Mouse (Mus musculus): Measurements from ENCODE around the gene Omt2b. TPM values are rescaled to one million over a fixed set of nuclear protein-coding genes. Genes with fewer than 3 reads are reported as not detected.
A peak's percentile ranks its signal among the peaks of the same experiment; 100 is the strongest.

Omt2b gene
- total RNA-seq, 1 experiment = not detected

DNA sequence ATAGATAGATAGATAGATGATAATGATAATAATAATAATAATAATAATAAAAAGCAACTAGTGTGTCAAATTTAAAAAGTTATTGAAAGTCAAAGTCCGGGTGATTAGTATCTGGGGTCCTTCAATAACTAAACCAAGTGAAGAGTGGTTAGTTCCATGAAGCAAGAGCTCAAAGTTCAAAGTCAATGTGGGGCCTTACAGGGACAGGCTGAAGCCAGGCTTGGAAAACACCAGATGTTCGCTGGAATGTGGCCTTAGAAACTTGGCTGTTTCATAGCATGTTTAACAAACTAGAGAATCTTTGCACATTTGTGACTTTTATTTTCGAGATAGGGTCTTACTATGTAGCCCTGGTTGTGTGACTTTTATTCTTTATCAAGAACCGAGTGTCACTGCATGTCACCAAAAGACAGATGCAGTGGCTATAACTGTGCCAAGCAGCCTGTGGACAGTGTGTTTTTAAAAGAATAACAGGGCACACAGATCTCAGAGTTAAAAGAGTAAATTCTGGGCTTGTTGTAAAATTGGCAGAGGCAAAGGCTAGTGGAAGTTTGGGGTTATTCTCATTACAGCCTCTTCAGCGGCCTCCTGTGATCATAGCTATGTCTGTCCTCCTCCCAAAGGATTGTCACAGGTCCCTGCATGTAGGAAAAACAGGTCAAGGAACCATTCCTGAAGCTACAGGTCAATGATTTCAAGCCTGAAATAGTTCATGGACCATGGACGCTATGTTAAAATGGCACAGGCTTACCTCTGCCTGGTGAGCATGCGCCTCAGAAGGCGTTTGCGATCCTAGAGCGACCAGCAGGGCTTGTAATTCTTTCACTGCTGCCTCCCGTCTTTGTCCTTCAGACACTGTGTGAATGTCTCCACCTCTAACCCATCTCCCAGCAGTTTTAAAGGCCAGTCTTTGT lies 27.5 kb downstream of the Omt2b start:
- Histone ChIP-seq H3K36me3 (ENCODE audit: control insufficient read depth, insufficient read depth, low read length, poor library complexity, severe bottlenecking) (no peaks in the 10 kb centered on the region), H3K4me3 (ENCODE audit: insufficient read depth in 1 of 2, low read depth in 1 of 2, low read length in 2 of 2, poor library complexity in 1 of 2, severe bottlenecking in 1 of 2) (no peak overlapping the region), H3K9ac (ENCODE audit: insufficient read depth, low read depth, low read length, poor library complexity, severe bottlenecking) (no peak overlapping the region), H3K4me1 (ENCODE audit: control insufficient read depth in 2 of 2, insufficient read depth in 2 of 2, low read length in 2 of 2, poor library complexity in 1 of 2) (peaks cover 0 to 10% of the 10 kb centered on the region in 2 experiments; a peak in 2 of 4 replicates), H3K9me3 (ENCODE audit: control insufficient read depth, insufficient read depth, low read depth, low read length) (no peaks in the 10 kb centered on the region), H3K27ac (ENCODE audit: insufficient read depth, low read depth, low read length, poor library complexity, severe bottlenecking) (no peak overlapping the region)
- TF ChIP-seq ZNF384 (IDR thresholded peaks at IDR 0.05; ENCODE audit: low read depth, low read length) (no peak), HCFC1 (IDR thresholded peaks at IDR 0.05; ENCODE audit: borderline replicate concordance, insufficient read depth, low read length) (no peak), ZC3H11A (IDR thresholded peaks at IDR 0.05; ENCODE audit: borderline replicate concordance, low read depth, low read length) (no peak), MAFK (IDR thresholded peaks at IDR 0.05; ENCODE audit: insufficient read depth, low read depth, low read length) (no peak), CHD2 (IDR thresholded peaks at IDR 0.05; ENCODE audit: low read depth, low read length) (no peak)
- in situ Hi-C loops (cut with MboI; ENCODE audit: low sequenced_read_pairs in 2 of 2, unreplicated experiment in 2 of 2) = loop anchor here in 1 of 2 experiments (5.0 kb wide), 1 partner anchor 37 kb away; no protein-coding TSS in a partner anchor
- DNase-seq (ENCODE audit: low read depth, low spot score) = no peak

DNA sequence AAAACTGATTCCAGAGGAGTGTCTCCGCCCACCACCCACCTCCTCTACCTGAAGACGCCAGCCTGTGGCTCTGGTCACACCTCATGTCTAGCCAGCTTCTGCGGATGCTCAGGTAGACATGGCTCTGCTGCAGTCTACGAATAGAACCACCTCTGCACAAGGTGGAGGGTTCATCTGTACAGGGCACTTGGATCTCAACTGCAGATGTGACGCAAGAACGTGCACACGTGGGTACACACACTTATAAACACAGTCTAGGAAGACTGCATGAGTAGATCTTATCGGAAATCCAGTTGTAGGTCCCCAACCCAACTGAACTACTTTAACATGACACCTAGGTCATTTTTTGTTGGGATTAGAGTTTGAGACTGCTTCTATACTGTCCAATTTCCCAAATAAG lies 28.2 kb downstream of the Omt2b start, which contains the start of gene Gsta2:
Gene Gsta2, minus strand, starts transcription at position 178 of the 400 bp plus-strand sequence.
- Histone ChIP-seq H3K36me3 (ENCODE audit: control insufficient read depth, insufficient read depth, low read length, poor library complexity, severe bottlenecking) (no peaks in the 10 kb centered on the region), H3K9me3 (ENCODE audit: control insufficient read depth, insufficient read depth, low read depth, low read length) (no peaks in the 10 kb centered on the region), H3K4me3 (ENCODE audit: insufficient read depth in 1 of 2, low read depth in 1 of 2, low read length in 2 of 2, poor library complexity in 1 of 2, severe bottlenecking in 1 of 2) (no peak within 1 kb of the TSS), H3K9ac (ENCODE audit: insufficient read depth, low read depth, low read length, poor library complexity, severe bottlenecking) (no peak within 1 kb of the TSS), H3K27ac (ENCODE audit: insufficient read depth, low read depth, low read length, poor library complexity, severe bottlenecking) (no peak within 1 kb of the TSS), H3K4me1 (ENCODE audit: control insufficient read depth in 2 of 2, insufficient read depth in 2 of 2, low read length in 2 of 2, poor library complexity in 1 of 2) (peaks cover under 1 to 11% of the 10 kb centered on the region in 2 experiments; a peak in 2 of 4 replicates)
- in situ Hi-C loops (cut with MboI; ENCODE audit: low sequenced_read_pairs in 2 of 2, unreplicated experiment in 2 of 2) = loop anchor here in 1 of 2 experiments (5.0 kb wide), 1 partner anchor 37 kb away; no protein-coding TSS in a partner anchor
- TF ChIP-seq MAFK (IDR thresholded peaks at IDR 0.05; ENCODE audit: insufficient read depth, low read depth, low read length) = no peak
- TF ChIP-seq ZNF384 (IDR thresholded peaks at IDR 0.05; ENCODE audit: low read depth, low read length) = no peak
- TF ChIP-seq CHD2 (IDR thresholded peaks at IDR 0.05; ENCODE audit: low read depth, low read length) = no peak
- TF ChIP-seq ZC3H11A (IDR thresholded peaks at IDR 0.05; ENCODE audit: borderline replicate concordance, low read depth, low read length) = no peak
- no peak for TF ChIP-seq HCFC1 (IDR thresholded peaks at IDR 0.05; ENCODE audit: borderline replicate concordance, insufficient read depth, low read length)
- no peak for DNase-seq (ENCODE audit: low read depth, low spot score)

DNA sequence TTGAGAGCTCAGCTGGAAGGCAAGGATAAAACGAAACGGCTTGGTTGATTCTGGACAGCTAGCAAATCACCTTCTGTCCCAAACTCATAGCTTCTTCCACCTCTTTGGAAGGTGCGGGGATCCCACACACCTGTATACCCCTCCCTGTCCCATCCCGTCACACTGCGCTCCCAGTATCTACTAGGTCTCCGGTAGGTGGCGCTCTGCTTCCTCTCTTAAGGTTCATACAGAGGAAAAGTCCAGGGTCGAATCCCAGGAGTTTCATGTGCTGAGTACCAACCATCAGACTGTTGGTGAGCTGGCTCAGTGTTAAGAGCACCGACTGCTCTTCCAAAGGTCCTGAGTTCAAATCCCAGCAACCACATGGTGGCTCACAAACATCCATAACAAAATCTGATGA lies 30.7 kb downstream of the Omt2b start:
- Histone ChIP-seq H3K27ac (ENCODE audit: insufficient read depth, low read depth, low read length, poor library complexity, severe bottlenecking) (no peak overlapping the region), H3K4me1 (ENCODE audit: control insufficient read depth in 2 of 2, insufficient read depth in 2 of 2, low read length in 2 of 2, poor library complexity in 1 of 2) (peaks cover 7 to 16% of the 10 kb centered on the region in 2 experiments), H3K9me3 (ENCODE audit: control insufficient read depth, insufficient read depth, low read depth, low read length) (no peaks in the 10 kb centered on the region), H3K36me3 (ENCODE audit: control insufficient read depth, insufficient read depth, low read length, poor library complexity, severe bottlenecking) (no peaks in the 10 kb centered on the region), H3K4me3 (ENCODE audit: insufficient read depth in 1 of 2, low read depth in 1 of 2, low read length in 2 of 2, poor library complexity in 1 of 2, severe bottlenecking in 1 of 2) (no peak overlapping the region), H3K9ac (ENCODE audit: insufficient read depth, low read depth, low read length, poor library complexity, severe bottlenecking) (no peak overlapping the region)
- TF ChIP-seq HCFC1 (IDR thresholded peaks at IDR 0.05; ENCODE audit: borderline replicate concordance, insufficient read depth, low read length) (no peak), CHD2 (IDR thresholded peaks at IDR 0.05; ENCODE audit: low read depth, low read length) (no peak), ZC3H11A (IDR thresholded peaks at IDR 0.05; ENCODE audit: borderline replicate concordance, low read depth, low read length) (peak; percentile 69; the same call in 1 of the 2 replicates)
- DNase-seq (ENCODE audit: low read depth, low spot score) = peak; percentile 98
- in situ Hi-C loops (cut with MboI; ENCODE audit: low sequenced_read_pairs in 2 of 2, unreplicated experiment in 2 of 2) = loop anchor here in 1 of 2 experiments (5.0 kb wide), 1 partner anchor 34 kb away; no protein-coding TSS in a partner anchor

DNA sequence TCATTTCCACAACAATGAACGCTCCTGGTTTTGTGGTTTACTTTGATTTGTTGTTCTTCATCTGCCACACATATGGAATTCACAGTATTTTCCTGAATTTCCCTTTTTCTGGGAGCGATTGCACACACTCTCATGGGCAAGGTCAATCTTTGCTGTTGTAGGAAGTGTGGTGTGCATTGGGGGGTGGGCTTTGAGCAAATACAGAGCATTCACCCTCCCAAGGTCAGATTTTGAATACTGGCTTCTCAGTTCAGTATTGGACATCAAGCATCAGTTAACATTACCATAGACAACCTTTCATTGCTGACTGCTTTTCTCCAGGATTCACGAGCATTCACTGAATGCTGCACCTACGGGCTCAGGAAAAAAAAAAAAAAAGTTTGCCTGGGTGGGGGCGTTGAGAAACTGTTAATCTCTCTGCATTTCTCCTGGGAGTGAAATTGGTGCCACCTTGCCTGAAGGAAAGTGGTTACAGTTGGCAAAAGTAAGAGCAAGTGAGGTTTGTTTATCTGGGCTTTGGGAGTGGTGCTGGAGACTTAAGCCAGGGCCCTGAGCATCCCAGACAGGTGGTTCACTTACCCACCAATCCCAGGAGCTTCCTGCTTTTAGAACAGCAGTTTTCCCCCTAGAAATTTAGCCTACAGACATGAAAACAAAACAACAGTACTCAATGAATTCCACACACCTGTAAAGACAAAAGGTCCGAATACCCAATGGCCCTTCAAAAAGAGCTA lies 32.5 kb downstream of the Omt2b start:
- H3K9me3 ChIP-seq (ENCODE audit: control insufficient read depth, insufficient read depth, low read depth, low read length) = no peaks in the 10 kb centered on the region
- H3K9ac ChIP-seq (ENCODE audit: insufficient read depth, low read depth, low read length, poor library complexity, severe bottlenecking) = 0 out of 2 replicates have a peak overlapping the region, but pooled peaks have one; percentile 12
- H3K27ac ChIP-seq (ENCODE audit: insufficient read depth, low read depth, low read length, poor library complexity, severe bottlenecking) = peak overlapping the region; percentile 89
- in situ Hi-C loops (cut with MboI; ENCODE audit: low sequenced_read_pairs in 2 of 2, unreplicated experiment in 2 of 2) = loop anchor here in 1 of 2 experiments (5.0 kb wide), 1 partner anchor 32 kb away; no protein-coding TSS in a partner anchor
- DNase-seq (ENCODE audit: low read depth, low spot score) = no peak
- H3K4me1 ChIP-seq (ENCODE audit: control insufficient read depth in 2 of 2, insufficient read depth in 2 of 2, low read length in 2 of 2, poor library complexity in 1 of 2) = peaks cover 7 to 16% of the 10 kb centered on the region in 2 experiments
- peak; percentile 95 for TF ChIP-seq ZNF384 (IDR thresholded peaks at IDR 0.05; ENCODE audit: low read depth, low read length)
- TF ChIP-seq MAFK (IDR thresholded peaks at IDR 0.05; ENCODE audit: insufficient read depth, low read depth, low read length) = no peak
- TF ChIP-seq CHD2 (IDR thresholded peaks at IDR 0.05; ENCODE audit: low read depth, low read length) = no peak
- TF ChIP-seq ZC3H11A (IDR thresholded peaks at IDR 0.05; ENCODE audit: borderline replicate concordance, low read depth, low read length) = no peak
- TF ChIP-seq HCFC1 (IDR thresholded peaks at IDR 0.05; ENCODE audit: borderline replicate concordance, insufficient read depth, low read length) = no peak
- H3K36me3 ChIP-seq (ENCODE audit: control insufficient read depth, insufficient read depth, low read length, poor library complexity, severe bottlenecking) = no peaks in the 10 kb centered on the region
- H3K4me3 ChIP-seq (ENCODE audit: insufficient read depth in 1 of 2, low read depth in 1 of 2, low read length in 2 of 2, poor library complexity in 1 of 2, severe bottlenecking in 1 of 2) = no peak overlapping the region; a peak in 1 of 4 replicates
